Comparison of ENCODE assay signal across 10 mouse cellular contexts in the genomic region with DNA sequence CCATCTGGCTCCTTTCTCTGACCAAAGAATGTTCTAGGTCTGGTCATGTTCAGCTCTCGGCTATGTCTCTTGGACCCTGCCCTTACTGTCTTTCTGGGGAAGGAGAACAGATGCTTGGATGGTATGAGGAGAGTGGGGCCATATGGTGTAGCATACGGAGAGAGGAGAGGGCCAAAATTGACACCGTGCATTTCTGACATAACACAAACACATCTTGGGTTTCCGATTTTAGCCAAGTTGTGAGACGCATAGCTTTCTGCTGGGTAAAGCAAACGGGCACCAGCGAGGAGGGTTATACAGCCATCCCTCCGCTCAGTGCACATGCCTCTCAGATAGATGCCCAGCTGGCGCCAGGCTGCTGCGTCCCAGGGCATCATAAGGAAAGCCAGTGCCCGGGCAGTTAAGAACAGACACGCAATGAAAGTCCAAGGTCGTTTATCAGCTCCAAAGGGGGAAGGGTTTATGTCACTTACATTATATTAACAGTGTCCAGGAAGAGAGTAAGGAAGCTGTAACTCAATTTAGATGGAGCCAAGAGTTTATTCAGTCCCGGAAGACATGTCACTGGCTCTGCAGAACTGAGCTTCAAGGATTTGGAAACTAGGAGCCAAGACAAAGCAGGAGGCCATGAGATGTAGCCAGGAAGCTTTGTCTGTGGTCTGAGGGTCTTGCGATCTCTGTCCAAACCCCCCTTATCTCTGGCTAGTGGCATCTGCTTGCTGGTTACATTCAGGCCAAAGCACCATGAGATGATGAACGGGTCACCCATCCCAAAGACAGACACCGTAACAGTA. TPM values are rescaled to one million over a fixed set of nuclear protein-coding genes. Genes with fewer than 3 reads are reported as not detected.
DNase-seq lines count a peak whose midpoint lies in the region; ATAC-seq and TF ChIP-seq lines count a peak whose summit lies in the region.
"Had no signal": no experiment of that assay in that cellular context is flagged by ENCODE, and none has a peak within 500 bp of the region (broad histone marks: within the 10 kb centered on the region; RNA-seq: fewer than 3 reads in every experiment).

No protein-coding gene starts in this region.

- H3K9ac ChIP-seq in forebrain, embryonic 12.5 days: no peak overlapping the region
- H3K9ac ChIP-seq in forebrain, embryonic 11.5 days (ENCODE audit: low read length): no peak overlapping the region
- no peak overlapping the region for H3K9ac ChIP-seq in limb, embryonic 15.5 days
- H3K9ac ChIP-seq in hindbrain, postnatal 0 days (replicated peaks; ENCODE audit: low read length): no peak overlapping the region
- H3K9ac ChIP-seq: embryonic facial prominence, embryonic 12.5 days had no signal

- H3K4me3 ChIP-seq in forebrain, embryonic 12.5 days (replicated peaks): no peak overlapping the region
- H3K4me3 ChIP-seq in forebrain, embryonic 11.5 days (ENCODE audit: low read depth, low read length): no peak overlapping the region
- H3K4me3 ChIP-seq in limb, embryonic 15.5 days: no peak overlapping the region
- H3K4me3 ChIP-seq in limb, embryonic 10.5 days: no peak overlapping the region
- no peak overlapping the region for H3K4me3 ChIP-seq in hindbrain, postnatal 0 days (ENCODE audit: low read length)
- H3K4me3 ChIP-seq: embryonic facial prominence, embryonic 12.5 days had no signal

- WGBS in forebrain, embryonic 12.5 days: 89% methylated on average over 17 of the region's 17 CpGs
- 89% methylated on average over 17 of the region's 17 CpGs for WGBS in forebrain, embryonic 11.5 days
- 70% methylated on average over 17 of the region's 17 CpGs for WGBS in limb, embryonic 15.5 days
- WGBS in limb, embryonic 10.5 days: 87% methylated on average over 17 of the region's 17 CpGs
- 59% methylated on average over 17 of the region's 17 CpGs for WGBS in hindbrain, postnatal 0 days

- H3K36me3 ChIP-seq in forebrain, embryonic 12.5 days (replicated peaks): peaks cover 40% of the 10 kb centered on the region
- no peaks in the 10 kb centered on the region for H3K36me3 ChIP-seq in forebrain, embryonic 11.5 days (ENCODE audit: control insufficient read depth, insufficient read depth, low read length)
- H3K36me3 ChIP-seq in limb, embryonic 15.5 days: peaks cover 38% of the 10 kb centered on the region
- peaks cover 43% of the 10 kb centered on the region for H3K36me3 ChIP-seq in limb, embryonic 10.5 days
- H3K36me3 ChIP-seq in hindbrain, postnatal 0 days (ENCODE audit: insufficient read depth, low read length): peaks cover 21% of the 10 kb centered on the region; the same call in 1 of the 2 replicates

- 0 out of 2 replicates have a peak overlapping the region, but pooled peaks have one; percentile 19 for H3K27ac ChIP-seq in forebrain, embryonic 12.5 days
- no peak overlapping the region for H3K27ac ChIP-seq in forebrain, embryonic 11.5 days (ENCODE audit: low read depth, low read length)
- H3K27ac ChIP-seq in limb, embryonic 15.5 days: peak overlapping the region; percentile 22; the same call in 1 of the 2 replicates
- no peak overlapping the region for H3K27ac ChIP-seq in limb, embryonic 10.5 days
- H3K27ac ChIP-seq in hindbrain, postnatal 0 days: peak overlapping the region; percentile 46
- H3K27ac ChIP-seq: embryonic facial prominence, embryonic 12.5 days; macrophage had no signal

- intact Hi-C loops in heart, postnatal 36 days (cut with DNase I): no loop called here

- 0 out of 2 replicates have a peak, but pooled peaks cover 4% of the 10 kb centered on the region for H3K27me3 ChIP-seq in forebrain, embryonic 12.5 days
- H3K27me3 ChIP-seq in forebrain, embryonic 11.5 days (ENCODE audit: control insufficient read depth, insufficient read depth, low read length): no peaks in the 10 kb centered on the region
- no peaks in the 10 kb centered on the region for H3K27me3 ChIP-seq in limb, embryonic 15.5 days
- no peaks in the 10 kb centered on the region for H3K27me3 ChIP-seq in limb, embryonic 10.5 days (ENCODE audit: low read depth, poor library complexity, severe bottlenecking)
- H3K27me3 ChIP-seq in hindbrain, postnatal 0 days (ENCODE audit: insufficient read depth, low read length): no peaks in the 10 kb centered on the region
- H3K27me3 ChIP-seq: embryonic facial prominence, embryonic 12.5 days had no signal

- no peak for DNase-seq in forebrain, embryonic 11.5 days (ENCODE audit: low spot score)
- no peak for DNase-seq in limb, embryonic 10.5 days (ENCODE audit: low spot score)
- DNase-seq in hindbrain, postnatal 0 days (ENCODE audit: low spot score): peak; percentile 66
- peak; percentile 44 for DNase-seq in right cerebral cortex, postnatal 4 days
- DNase-seq in adrenal gland, adult 18-20 months (ENCODE audit: low spot score in 2 of 2): no peak
- no peak for DNase-seq in heart, postnatal 36 days

- H3K4me2 ChIP-seq in forebrain, embryonic 12.5 days: no peak overlapping the region
- no peak overlapping the region for H3K4me2 ChIP-seq in forebrain, embryonic 11.5 days (ENCODE audit: low read depth, low read length, severe bottlenecking)
- H3K4me2 ChIP-seq in limb, embryonic 15.5 days: no peak overlapping the region
- no peak overlapping the region for H3K4me2 ChIP-seq in hindbrain, postnatal 0 days (ENCODE audit: low read depth, low read length)
- H3K4me2 ChIP-seq: embryonic facial prominence, embryonic 12.5 days had no signal

- no peak for ATAC-seq in forebrain, embryonic 12.5 days (ENCODE audit: low FRiP score)
- ATAC-seq in forebrain, embryonic 11.5 days (replicated peaks; ENCODE audit: low FRiP score): no peak
- no peak for ATAC-seq in limb, embryonic 15.5 days (ENCODE audit: insufficient number of reproducible peaks, low FRiP score, low TSS enrichment, low read depth)
- ATAC-seq in hindbrain, postnatal 0 days: peak; percentile 72

- no peaks in the 10 kb centered on the region for H3K4me1 ChIP-seq in forebrain, embryonic 12.5 days
- no peaks in the 10 kb centered on the region for H3K4me1 ChIP-seq in forebrain, embryonic 11.5 days (replicated peaks; ENCODE audit: control insufficient read depth, insufficient read depth, low read length)
- H3K4me1 ChIP-seq in limb, embryonic 15.5 days: peaks cover 23% of the 10 kb centered on the region; the same call in 1 of the 2 replicates
- H3K4me1 ChIP-seq in limb, embryonic 10.5 days: peaks cover 53% of the 10 kb centered on the region
- H3K4me1 ChIP-seq in hindbrain, postnatal 0 days (ENCODE audit: insufficient read depth, low read length): peaks cover 10% of the 10 kb centered on the region

- H3K9me3 ChIP-seq in forebrain, embryonic 12.5 days: no peaks in the 10 kb centered on the region
- no peaks in the 10 kb centered on the region for H3K9me3 ChIP-seq in forebrain, embryonic 11.5 days (ENCODE audit: control insufficient read depth, low read length)
- no peaks in the 10 kb centered on the region for H3K9me3 ChIP-seq in limb, embryonic 15.5 days
- H3K9me3 ChIP-seq in limb, embryonic 10.5 days (replicated peaks): no peaks in the 10 kb centered on the region
- H3K9me3 ChIP-seq in hindbrain, postnatal 0 days (ENCODE audit: low read length): no peaks in the 10 kb centered on the region
- H3K9me3 ChIP-seq: embryonic facial prominence, embryonic 12.5 days had no signal

- no peak for TF ChIP-seq CTCF in hindbrain, postnatal 0 days (IDR thresholded peaks at IDR 0.05; ENCODE audit: low read depth)

RNA-seq across cellular contexts. Expression of gene Pde9a, which starts 33.0 kb away (rescaled TPM):
- 34.7 and 36.7 TPM in 2 replicates for polyA plus RNA-seq in forebrain, embryonic 12.5 days (2016; fragmentation: Nextera tagmentation; extraction: Ambion mirVana)
- 30.4 and 33.7 TPM in 2 replicates for polyA plus RNA-seq in forebrain, embryonic 11.5 days (2014; fragmentation: Nextera tagmentation; extraction: Ambion mirVana)
- 23.4 and 23.9 TPM in 2 replicates for polyA plus RNA-seq in limb, embryonic 15.5 days (2015; fragmentation: Nextera tagmentation; extraction: Ambion mirVana)
- polyA plus RNA-seq in limb, embryonic 10.5 days (2016; fragmentation: Nextera tagmentation; extraction: Ambion mirVana): 20.4 and 27.2 TPM in 2 replicates
- total RNA-seq in hindbrain, postnatal 0 days (2014; rRNA removed): 34.4 and 39.8 TPM in 2 replicates
- 35.2 and 36.3 TPM in 2 replicates for polyA plus RNA-seq in hindbrain, postnatal 0 days (2015; fragmentation: Nextera tagmentation; extraction: Ambion mirVana)
- 1 to 10 TPM; 1.9 to 2.6 TPM for total RNA-seq in adrenal gland, adult 18-20 months (2021)
- 1 to 10 TPM; 5.2 to 6.1 TPM for total RNA-seq in heart, postnatal 36 days (2021)
- polyA plus RNA-seq: macrophage had no signal

Comparison
In these comparisons a context has a peak if more than half of its experiments do, and no peak if none do; other contexts are left out.
1. H3K27ac ChIP-seq: peak in forebrain, embryonic 12.5 days (single experiment), limb, embryonic 15.5 days (single experiment) and hindbrain, postnatal 0 days (single experiment); none in forebrain, embryonic 11.5 days (single experiment) and limb, embryonic 10.5 days (single experiment).
2. DNase-seq: peak in hindbrain, postnatal 0 days (single experiment) and right cerebral cortex, postnatal 4 days (single experiment); none in forebrain, embryonic 11.5 days (single experiment), limb, embryonic 10.5 days (single experiment), adrenal gland, adult 18-20 months (0 of 2) and heart, postnatal 36 days (0 of 2).